Mouse (Mus musculus): Measurements from ENCODE around the gene Dnajc30.

- TF ChIP-seq CTCF (IDR thresholded peaks at IDR 0.05; ENCODE audit: extremely low read depth, insufficient read depth, low read length) (no peak), POLR2A (IDR thresholded peaks at IDR 0.05; ENCODE audit: extremely low read depth, insufficient read depth, low read length) (no peak)
Observed at GRCm38 (mm10) chr5:135040777-135041176, 23.2 kb upstream of the Dnajc30 start.

Data from cortical plate, adult 2 months (tissue).